Mouse (Mus musculus) cerebellum, postnatal 14 days (tissue): ENCODE measurements around the gene Ttll11.

ENCODE experiments used
- DNase-seq, 2 experiments: peaks; one replicate each; pipeline ENCODE4 v3.0.0; 2021; ENCODE audit warnings: mixed read lengths in 2 of 2

The Ttll11 gene

GRCm38 (mm10) chr2:35851420-35852163 lies 128.1 kb downstream of the Ttll11 start:
- no peak for DNase-seq

DNA sequence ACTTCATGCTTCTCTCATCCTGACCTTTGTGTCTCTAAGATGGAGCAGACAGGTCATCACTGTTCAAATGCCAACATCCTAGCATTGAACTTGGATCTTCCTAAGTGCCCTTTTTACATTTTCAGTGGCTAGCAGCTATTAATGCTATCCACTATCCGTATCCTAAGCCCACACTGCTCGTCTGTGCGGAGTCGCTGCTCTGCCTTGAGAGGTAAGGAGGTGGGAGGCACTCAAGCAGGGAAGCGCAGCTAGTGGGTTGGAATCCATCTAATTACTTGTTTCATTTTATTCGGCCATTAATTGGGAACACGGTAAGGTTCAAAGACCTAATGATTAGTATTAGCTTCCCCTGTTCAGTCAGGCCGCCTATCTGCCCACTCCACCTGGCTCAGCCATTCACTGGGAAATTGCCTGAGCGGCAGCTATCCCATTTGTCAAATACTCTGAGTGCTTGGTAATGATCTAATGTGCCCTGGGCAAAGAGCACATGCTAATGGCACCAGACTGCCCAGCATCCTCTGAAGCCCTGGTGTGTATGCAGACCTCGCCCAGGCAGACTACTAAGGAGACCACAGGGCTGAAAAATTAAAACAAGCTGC lies 130.0 kb downstream of the Ttll11 start:
- DNase-seq: no peak

GRCm38 (mm10) chr2:35845611-35846504 lies 133.9 kb downstream of the Ttll11 start:
- DNase-seq: peak in 1 of 2 experiments; percentile 45

- no peak for DNase-seq
These were observed 135.6 kb downstream of the Ttll11 start for GRCm38 (mm10) chr2:35843896-35844690.

GRCm38 (mm10) chr2:35842780-35843474 lies 136.8 kb downstream of the Ttll11 start:
- DNase-seq: no peak

DNA sequence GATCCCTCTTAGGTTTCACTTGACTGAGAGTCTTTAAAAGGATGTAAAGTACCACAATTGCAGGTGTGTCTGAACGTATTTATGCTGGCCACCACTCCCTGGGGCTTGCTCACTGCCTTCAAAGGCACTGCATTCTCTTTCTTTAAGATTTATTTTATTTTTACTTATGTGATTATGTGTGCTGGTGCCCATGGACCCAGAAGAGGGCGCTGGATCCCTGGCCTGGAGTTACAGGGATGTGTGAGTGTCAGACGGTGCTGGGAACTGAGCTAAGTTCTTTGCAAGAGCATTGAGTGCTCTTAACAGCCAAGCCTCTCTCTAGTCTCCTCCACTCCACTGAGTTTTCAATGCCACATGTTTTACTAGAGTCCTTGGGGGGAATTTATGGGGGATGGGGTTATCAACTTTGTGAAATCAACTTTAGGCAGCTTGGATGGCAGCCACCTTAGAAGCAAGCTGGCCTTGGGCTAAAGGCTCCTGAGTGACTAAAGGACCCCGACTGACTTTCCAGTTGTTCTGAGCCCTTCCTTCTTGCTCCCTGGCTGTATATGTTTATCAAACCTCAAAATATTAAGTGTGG lies 137.8 kb downstream of the Ttll11 start:
- DNase-seq: no peak

- peak; percentile 54 to 69 for DNase-seq
These were observed 138.5 kb downstream of the Ttll11 start for GRCm38 (mm10) chr2:35840956-35841816.

- no peak for DNase-seq
These were observed 140.8 kb downstream of the Ttll11 start for GRCm38 (mm10) chr2:35838751-35839479.

DNA sequence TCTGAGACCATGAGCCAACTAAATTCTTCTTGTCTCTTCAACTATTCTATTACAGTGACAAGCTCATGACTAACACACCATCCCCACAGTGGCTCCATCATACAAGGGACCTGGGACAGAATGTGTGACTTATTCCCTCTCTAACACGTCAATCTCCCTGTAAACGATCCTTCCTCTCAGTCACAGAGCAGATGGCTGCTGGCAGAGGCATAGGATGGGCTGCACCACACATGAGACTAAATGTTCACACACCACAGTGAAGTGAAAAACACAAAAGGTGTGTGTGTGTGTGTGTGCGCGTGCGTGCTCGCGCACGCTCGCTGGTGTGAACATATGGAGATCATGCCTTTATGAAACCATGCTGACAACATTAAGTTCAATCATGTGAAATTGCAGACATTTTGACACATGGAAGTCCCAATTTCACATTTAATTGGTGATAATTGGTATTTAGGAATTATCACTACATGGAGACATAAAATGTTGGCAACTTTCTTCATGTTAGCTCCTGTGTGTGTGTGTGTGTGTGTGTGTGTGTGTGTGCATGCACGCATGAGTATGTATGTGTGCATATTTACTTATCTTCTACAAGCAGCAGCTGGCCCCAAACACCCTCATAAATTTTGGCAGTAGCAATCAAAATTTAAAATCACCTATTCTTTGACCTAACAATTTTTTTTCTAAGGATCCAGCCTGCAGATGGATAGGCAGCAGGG lies 145.4 kb downstream of the Ttll11 start:
- DNase-seq: no peak

DNA sequence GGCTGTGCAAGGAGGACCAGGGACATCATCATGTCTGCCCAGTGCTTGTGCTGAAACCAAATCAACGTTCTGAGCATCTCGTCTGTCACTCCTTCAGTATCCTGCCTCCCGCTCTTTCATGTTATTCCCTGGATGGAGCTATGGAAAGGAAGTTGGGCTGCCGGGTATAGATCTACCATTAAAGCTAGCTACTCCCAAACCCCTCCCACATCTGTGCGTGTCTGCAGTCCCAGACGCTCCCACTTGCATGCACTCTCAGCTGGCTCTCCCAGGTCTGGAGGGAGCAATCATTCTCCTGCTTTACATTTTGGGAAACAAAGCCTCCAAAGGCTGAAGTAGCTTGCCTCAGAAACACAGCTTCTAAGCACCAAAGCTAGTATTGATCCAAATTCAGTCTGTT lies 146.2 kb downstream of the Ttll11 start:
- DNase-seq: no peak

DNA sequence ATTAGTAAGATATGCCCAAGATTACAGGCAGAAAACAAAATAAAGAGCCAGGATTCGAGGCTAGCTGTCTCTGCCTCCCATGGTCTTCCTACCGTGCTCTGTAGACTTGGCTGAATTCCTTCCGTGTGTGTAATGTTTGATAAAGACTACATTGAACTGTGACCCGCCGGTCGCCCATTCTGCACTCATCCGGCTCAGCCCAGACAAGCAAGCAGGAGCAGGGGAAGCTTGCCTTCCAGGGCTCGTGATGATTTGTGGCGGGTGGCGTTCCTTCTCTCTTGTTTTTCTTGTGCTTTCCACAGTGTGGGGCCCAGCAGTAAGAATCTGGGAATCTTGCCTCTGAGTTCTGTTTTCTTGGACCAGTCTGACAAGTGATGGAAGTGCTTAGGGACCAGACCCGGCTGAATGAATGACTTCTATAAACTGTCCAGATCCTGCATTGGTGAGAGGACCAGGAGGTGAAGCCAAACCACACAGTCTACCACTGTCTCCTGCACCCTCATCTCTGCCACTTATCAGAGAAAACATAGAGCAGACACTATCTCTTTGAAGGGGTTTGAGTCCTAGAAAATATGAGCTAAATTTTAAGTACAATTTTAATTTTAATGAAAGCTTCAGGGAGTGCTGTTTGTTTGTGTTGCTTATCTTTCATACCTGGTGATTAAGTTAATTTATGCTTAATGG lies 146.8 kb downstream of the Ttll11 start:
- DNase-seq: no peak

DNA sequence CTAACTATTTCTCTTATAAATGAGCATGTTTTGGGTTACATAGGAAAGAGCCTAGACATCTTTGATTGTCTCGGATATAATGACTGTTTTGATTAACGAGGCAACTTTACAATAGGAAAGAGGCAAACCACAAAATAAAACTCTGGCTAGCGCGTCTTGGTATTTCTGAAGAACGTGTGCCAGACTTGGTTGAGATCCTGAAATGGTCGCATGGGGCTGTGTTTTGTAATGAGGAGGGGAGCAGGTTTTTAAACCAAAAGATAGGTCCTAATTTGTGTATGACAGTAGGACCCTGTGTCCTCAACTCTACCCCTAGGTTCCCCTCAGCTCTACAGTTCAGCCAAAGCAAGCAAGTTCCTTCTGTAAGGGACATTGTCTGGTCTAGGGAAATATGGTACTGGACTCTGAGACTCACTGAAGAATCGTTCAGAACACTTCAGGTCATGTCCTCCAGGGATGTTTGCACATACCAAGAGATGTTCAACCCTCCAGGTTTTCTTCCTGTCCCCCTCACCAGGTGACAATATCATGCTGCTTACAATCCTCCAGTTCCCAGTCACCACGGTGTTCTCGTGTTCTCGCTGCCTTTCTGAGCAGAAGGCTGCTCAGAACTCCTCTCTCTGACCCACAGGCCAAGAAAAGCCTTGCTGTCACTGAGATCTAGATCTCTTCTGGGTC lies 147.7 kb downstream of the Ttll11 start:
- DNase-seq: no peak

- DNase-seq: no peak
These were observed 148.5 kb downstream of the Ttll11 start for GRCm38 (mm10) chr2:35830966-35831903.

GRCm38 (mm10) chr2:35829136-35829535 lies 150.6 kb downstream of the Ttll11 start:
- DNase-seq: no peak

- no peak for DNase-seq
These were observed 151.8 kb downstream of the Ttll11 start for GRCm38 (mm10) chr2:35827886-35828285.

GRCm38 (mm10) chr2:35825157-35825556 lies 154.6 kb downstream of the Ttll11 start:
- no peak for DNase-seq

DNA sequence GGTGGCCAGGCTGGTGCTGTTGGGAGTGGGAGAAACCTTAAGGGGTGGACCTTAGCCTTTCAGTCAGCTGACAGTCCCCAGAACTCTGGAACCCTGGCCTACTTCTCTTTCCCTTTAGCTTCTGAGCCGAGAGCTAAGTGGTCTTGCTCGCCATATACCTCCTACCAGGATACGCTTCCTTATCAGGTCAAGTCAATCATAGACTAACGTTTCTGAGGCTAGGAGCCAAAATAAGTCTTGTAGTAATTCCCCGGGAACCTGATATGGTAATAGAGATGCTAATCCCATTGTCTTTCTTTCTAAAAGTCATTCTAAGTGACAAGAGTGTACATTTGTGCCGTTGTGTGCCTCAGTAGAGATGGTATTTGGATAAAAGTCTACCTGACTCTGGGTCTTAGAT lies 156.1 kb downstream of the Ttll11 start:
- no peak for DNase-seq
